Mouse (Mus musculus) stomach, postnatal 0 days (tissue): ENCODE data around the gene Cisd2. TPM values are rescaled to one million over a fixed set of nuclear protein-coding genes. Genes with fewer than 3 reads are reported as not detected.

ENCODE experiments used
- ATAC-seq: fragments of 200-750 bp; cut with Nextera tagmentation; 2 replicates; pipeline ENCODE4 v1.8.0; 2017; ENCODE audit not compliant: low FRiP score, low TSS enrichment
- DNase-seq: peaks from one replicate; pipeline ENCODE4 v3.0.0-alpha.2; 2016; ENCODE audit warnings: low spot score
- H3K27ac ChIP-seq: fragments of 300-500 bp; sonication (generic); replicated peaks from 2 replicates; pipeline ENCODE4 v1.5.1; 2014; ENCODE audit warnings: mild to moderate bottlenecking, control low read depth
- H3K27me3 ChIP-seq: fragments of 300-500 bp; sonication (generic); 2 replicates; pipeline ENCODE4 v1.6.1; 2014; ENCODE audit warnings: low read length; ENCODE audit not compliant: control insufficient read depth, insufficient read depth
- H3K36me3 ChIP-seq: fragments of 300-500 bp; sonication (generic); 2 replicates; pipeline ENCODE4 v1.6.1; 2014; ENCODE audit warnings: low read length, mixed read lengths; ENCODE audit not compliant: control insufficient read depth, insufficient read depth
- H3K4me1 ChIP-seq: fragments of 300-500 bp; sonication (generic); replicated peaks from 2 replicates; pipeline ENCODE4 v1.6.1; 2014; ENCODE audit warnings: antibody characterized with exemption; ENCODE audit not compliant: control insufficient read depth, insufficient read depth
- H3K4me2 ChIP-seq: fragments of 300-500 bp; sonication (generic); replicated peaks from 2 replicates; pipeline ENCODE4 v1.6.1; 2014; ENCODE audit warnings: low read depth, mild to moderate bottlenecking, control low read depth, moderate library complexity
- H3K4me3 ChIP-seq: fragments of 300-500 bp; sonication (generic); 2 replicates; pipeline ENCODE4 v1.5.1; 2014; ENCODE audit warnings: low read depth, low read length, control low read depth
- H3K9ac ChIP-seq: fragments of 300-500 bp; sonication (generic); 2 replicates; pipeline ENCODE4 v1.6.1; 2014; ENCODE audit warnings: mild to moderate bottlenecking, low read length, control low read depth, mixed read lengths
- H3K9me3 ChIP-seq: fragments of 300-500 bp; sonication (generic); 2 replicates; pipeline ENCODE4 v1.6.1; 2016; ENCODE audit warnings: low read length; ENCODE audit not compliant: control insufficient read depth
- CTCF ChIP-seq: IDR thresholded peaks from 2 replicates; pipeline ENCODE4 v1.5.1; 2016; ENCODE audit warnings: antibody characterized with exemption, low read depth, mild to moderate bottlenecking, moderate library complexity
- EP300 ChIP-seq: optimal IDR thresholded peaks from 2 replicates; pipeline ENCODE3; 2016; ENCODE audit warnings: antibody characterized with exemption
- WGBS: fragments of 180-500 bp; shearing (Covaris S2); extraction: QIAGEN DNeasy Blood & Tissue Kit; methylation state at CpG from one replicate; pipeline ENCODE4 v1.1.7; 2014; 5-methylcytosine and 5-hydroxymethylcytosine counted together
- polyA plus RNA-seq: library from polyadenylated mRNA; unstranded; fragments of >200 nt; fragmentation: Nextera tagmentation; extraction: Ambion mirVana; gene quantifications from 2 replicates; pipeline ENCODE4 v1.2.1, GENCODE M21; 2015

Gene Cisd2
- polyA plus RNA-seq, 1 experiment from 2014 or later = 34.2 TPM

DNA sequence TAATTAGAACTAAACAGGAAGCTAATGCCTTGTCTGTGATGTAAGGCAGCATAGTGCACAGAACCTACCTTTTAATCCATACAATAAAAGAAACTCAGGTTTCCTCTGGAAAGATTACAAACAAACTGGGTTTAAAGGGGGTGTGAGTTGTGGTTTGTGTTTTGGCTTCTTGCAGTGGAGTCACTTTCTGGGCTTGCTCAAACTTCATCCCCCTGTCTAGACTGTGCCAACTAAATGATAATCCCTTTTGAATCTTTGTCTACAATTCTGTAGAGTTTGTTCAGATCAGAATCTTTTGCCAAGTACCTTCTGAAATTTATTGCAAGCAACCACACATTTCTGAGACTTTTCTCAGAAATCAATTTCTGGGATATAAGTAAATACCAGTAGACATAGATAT lies 21.2 kb upstream of the Cisd2 start:
- Histone ChIP-seq H3K36me3 (no peaks in the 10 kb centered on the region), H3K27ac (no peak overlapping the region)

GRCm38 (mm10) chr3:135440621-135441020 lies 16.9 kb upstream of the Cisd2 start:
- no peaks in the 10 kb centered on the region for H3K27me3 ChIP-seq
- no peaks in the 10 kb centered on the region for H3K9me3 ChIP-seq
- 5% methylated on average over 10 of the region's 10 CpGs for WGBS
- H3K4me1 ChIP-seq = no peaks in the 10 kb centered on the region
- H3K27ac ChIP-seq = peak overlapping the region; percentile 100
- peak; percentile 28 for DNase-seq
- peak overlapping the region; percentile 85 for H3K4me3 ChIP-seq
- ATAC-seq = no peak
- H3K4me2 ChIP-seq = peak overlapping the region; percentile 61
- TF ChIP-seq CTCF (no peak), EP300 (peak; percentile 57)
- H3K36me3 ChIP-seq = no peaks in the 10 kb centered on the region
- peak overlapping the region; percentile 97 for H3K9ac ChIP-seq

More for the DNA sequence above, 21.2 kb upstream of the Cisd2 start:
- no peaks in the 10 kb centered on the region for H3K4me1 ChIP-seq
- H3K9me3 ChIP-seq = no peaks in the 10 kb centered on the region
- no peak overlapping the region for H3K4me2 ChIP-seq
- no peak for DNase-seq
- no peak overlapping the region for H3K4me3 ChIP-seq
- TF ChIP-seq EP300 (no peak), CTCF (no peak)
- ATAC-seq = no peak
- H3K9ac ChIP-seq = no peak overlapping the region
- no peaks in the 10 kb centered on the region for H3K27me3 ChIP-seq

GRCm38 (mm10) chr3:135440221-135440620 lies 16.5 kb upstream of the Cisd2 start:
- 2% methylated on average over 7 of the region's 7 CpGs for WGBS
- Histone ChIP-seq H3K36me3 (no peaks in the 10 kb centered on the region), H3K27ac (peak overlapping the region; percentile 100)

GRCm38 (mm10) chr3:135439651-135440050 lies 15.9 kb upstream of the Cisd2 start:
- H3K4me2 ChIP-seq = peak overlapping the region; percentile 61
- WGBS = 2% methylated on average over 15 of the region's 15 CpGs
- no peak for ATAC-seq
- H3K27ac ChIP-seq = peak overlapping the region; percentile 100
- H3K36me3 ChIP-seq = no peaks in the 10 kb centered on the region
- no peak for DNase-seq
- H3K27me3 ChIP-seq = no peaks in the 10 kb centered on the region
- H3K9me3 ChIP-seq = no peaks in the 10 kb centered on the region
- H3K9ac ChIP-seq = peak overlapping the region; percentile 97
- H3K4me3 ChIP-seq = peak overlapping the region; percentile 85
- TF ChIP-seq EP300 = no peak
- no peak for TF ChIP-seq CTCF
- no peaks in the 10 kb centered on the region for H3K4me1 ChIP-seq

More at GRCm38 (mm10) chr3:135440221-135440620, 16.5 kb upstream of the Cisd2 start:
- Histone ChIP-seq H3K4me2 (peak overlapping the region; percentile 61), H3K9me3 (no peaks in the 10 kb centered on the region), H3K4me1 (no peaks in the 10 kb centered on the region), H3K9ac (peak overlapping the region; percentile 97), H3K4me3 (peak overlapping the region; percentile 85), H3K27me3 (no peaks in the 10 kb centered on the region)
- ATAC-seq = no peak
- no peak for TF ChIP-seq CTCF
- no peak for TF ChIP-seq EP300
- peak; percentile 63 for DNase-seq

- DNase-seq (peak; percentile 91), ATAC-seq (peak; percentile 77)
- no peaks in the 10 kb centered on the region for H3K4me1 ChIP-seq
- H3K9me3 ChIP-seq = no peaks in the 10 kb centered on the region
- H3K27me3 ChIP-seq = no peaks in the 10 kb centered on the region
- H3K4me2 ChIP-seq = peak overlapping the region; percentile 61
- H3K9ac ChIP-seq = peak overlapping the region; percentile 97
- H3K27ac ChIP-seq = peak overlapping the region; percentile 100
- TF ChIP-seq CTCF (no peak), EP300 (no peak)
- H3K4me3 ChIP-seq = peak overlapping the region; percentile 85
- H3K36me3 ChIP-seq = no peaks in the 10 kb centered on the region
- WGBS = 0% methylated on average over 53 of the region's 76 CpGs
Observed at GRCm38 (mm10) chr3:135438913-135439531, 15.3 kb upstream of the Cisd2 start.

DNA sequence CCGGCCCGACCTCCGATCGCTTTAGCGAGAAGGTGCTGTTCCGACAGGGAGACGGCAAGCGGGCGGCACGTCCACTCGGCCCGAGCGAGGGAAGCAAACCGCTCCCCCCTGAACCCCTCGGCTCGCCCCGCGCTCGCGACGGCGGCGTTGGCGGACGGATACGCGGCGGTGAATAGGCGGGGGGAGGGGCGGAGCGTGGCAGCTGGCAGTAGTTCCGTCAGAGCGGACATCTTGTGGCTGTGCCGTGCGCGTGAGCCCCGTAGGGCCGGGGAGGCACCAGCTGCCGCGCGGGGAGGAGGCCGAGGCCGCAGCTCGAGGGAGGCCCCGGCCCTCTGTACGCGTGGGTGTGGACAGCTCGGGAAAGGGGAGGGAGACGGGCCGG lies 14.8 kb upstream of the Cisd2 start:
- DNase-seq (peak; percentile 96), ATAC-seq (peak; percentile 77)
- no peaks in the 10 kb centered on the region for H3K27me3 ChIP-seq
- under 1% methylated on average over 45 of the region's 50 CpGs for WGBS
- no peaks in the 10 kb centered on the region for H3K9me3 ChIP-seq
- peak overlapping the region; percentile 61 for H3K4me2 ChIP-seq
- H3K27ac ChIP-seq = peak overlapping the region; percentile 100
- H3K4me3 ChIP-seq = peak overlapping the region; percentile 85
- H3K36me3 ChIP-seq = no peaks in the 10 kb centered on the region
- H3K9ac ChIP-seq = peak overlapping the region; percentile 97
- TF ChIP-seq CTCF = peak; percentile 6; the same call in 1 of the 2 replicates
- no peak for TF ChIP-seq EP300
- no peaks in the 10 kb centered on the region for H3K4me1 ChIP-seq
